Mouse (Mus musculus): ENCODE measurements around the gene Rpa1. TPM values are rescaled to one million over a fixed set of nuclear protein-coding genes. Genes with fewer than 3 reads are reported as not detected.
A peak's percentile ranks its signal among the peaks of the same experiment; 100 is the strongest.

The Rpa1 gene
- polyA plus RNA-seq, 1 experiment from 2014 or later: 185 TPM

GRCm38 (mm10) chr11:75251006-75251512 lies 97.1 kb downstream of the Rpa1 start:
- Histone ChIP-seq H3K4me3 (no peak overlapping the region), H3K27ac (no peak overlapping the region), H3K9me3 (replicated peaks) (no peaks in the 10 kb centered on the region), H3K36me3 (no peaks in the 10 kb centered on the region), H3K4me1 (peaks cover 40% of the 10 kb centered on the region), H3K27me3 (ENCODE audit: low read depth, poor library complexity, severe bottlenecking) (peaks cover 3% of the 10 kb centered on the region; the same call in 1 of the 2 replicates)
- no peak for DNase-seq (ENCODE audit: low spot score)
- WGBS: 81% methylated on average over 4 of the region's 4 CpGs

- H3K9me3 ChIP-seq (replicated peaks): no peaks in the 10 kb centered on the region
- DNase-seq (ENCODE audit: low spot score): no peak
- H3K27ac ChIP-seq: 0 out of 2 replicates have a peak overlapping the region, but pooled peaks have one; percentile 32
- peaks cover 49% of the 10 kb centered on the region for H3K4me1 ChIP-seq
- 88% methylated on average over 9 of the region's 9 CpGs for WGBS
- no peaks in the 10 kb centered on the region for H3K36me3 ChIP-seq
- no peak overlapping the region for H3K4me3 ChIP-seq
- peaks cover 3% of the 10 kb centered on the region; the same call in 1 of the 2 replicates for H3K27me3 ChIP-seq (ENCODE audit: low read depth, poor library complexity, severe bottlenecking)
These were observed 98.5 kb downstream of the Rpa1 start for GRCm38 (mm10) chr11:75249588-75249987.

Small RNA genes lying within 50 kb of the gene (microRNA-seq; reads per million reads assigned to microRNA genes)
- gene Gm47300: not detected

Other genes starting within 250 kb of the Rpa1 start
- 0.99 and 3.5 TPM in 2 replicates for gene Hic1, start 178.8 kb downstream of the Rpa1 start, polyA plus RNA-seq (2016; fragmentation: Nextera tagmentation; extraction: Ambion mirVana)
- 38.0 and 39.9 TPM in 2 replicates for gene Ovca2, start 169.5 kb downstream of the Rpa1 start, polyA plus RNA-seq (2016; fragmentation: Nextera tagmentation; extraction: Ambion mirVana)
- 32.7 and 35.3 TPM in 2 replicates for gene Dph1, start 157.1 kb downstream of the Rpa1 start, polyA plus RNA-seq (2016; fragmentation: Nextera tagmentation; extraction: Ambion mirVana)
- 0.90 and 1.3 TPM in 2 replicates for gene Rtn4rl1, start 154.5 kb downstream of the Rpa1 start, polyA plus RNA-seq (2016; fragmentation: Nextera tagmentation; extraction: Ambion mirVana)
- gene Smyd4, start 109 bp upstream of the Rpa1 start, polyA plus RNA-seq (2016; fragmentation: Nextera tagmentation; extraction: Ambion mirVana): 15.0 and 17.1 TPM in 2 replicates
- 214 and 217 TPM in 2 replicates for gene Serpinf1, start 74.4 kb upstream of the Rpa1 start, polyA plus RNA-seq (2016; fragmentation: Nextera tagmentation; extraction: Ambion mirVana)
- gene Serpinf2, start 91.3 kb upstream of the Rpa1 start, polyA plus RNA-seq (2016; fragmentation: Nextera tagmentation; extraction: Ambion mirVana): 0.36 TPM in 1 of 2 replicates, not detected in the other
- 5.6 and 6.6 TPM in 2 replicates for gene Wdr81, start 106.4 kb upstream of the Rpa1 start, polyA plus RNA-seq (2016; fragmentation: Nextera tagmentation; extraction: Ambion mirVana)
- 9.2 and 9.8 TPM in 2 replicates for gene Tlcd2, start 113.4 kb upstream of the Rpa1 start, polyA plus RNA-seq (2016; fragmentation: Nextera tagmentation; extraction: Ambion mirVana)
- 81.7 and 82.6 TPM in 2 replicates for gene Prpf8, start 138.5 kb upstream of the Rpa1 start, polyA plus RNA-seq (2016; fragmentation: Nextera tagmentation; extraction: Ambion mirVana)
- 0.25 and 0.46 TPM in 2 replicates for gene Rilp, start 161.8 kb upstream of the Rpa1 start, polyA plus RNA-seq (2016; fragmentation: Nextera tagmentation; extraction: Ambion mirVana)
- 7.0 and 7.1 TPM in 2 replicates for gene Scarf1, start 165.2 kb upstream of the Rpa1 start, polyA plus RNA-seq (2016; fragmentation: Nextera tagmentation; extraction: Ambion mirVana)
- gene Slc43a2, start 183.4 kb upstream of the Rpa1 start, polyA plus RNA-seq (2016; fragmentation: Nextera tagmentation; extraction: Ambion mirVana): 3.4 and 4.9 TPM in 2 replicates
- 60.9 and 68.8 TPM in 2 replicates for gene Pitpna, start 239.8 kb upstream of the Rpa1 start, polyA plus RNA-seq (2016; fragmentation: Nextera tagmentation; extraction: Ambion mirVana)

All from limb, embryonic 10.5 days (tissue).